Mouse (Mus musculus) frontal cortex, postnatal 36 days (tissue): Measurements from ENCODE around the gene Nav2.

Source experiments
- DNase-seq, 2 experiments: peaks; one replicate each; pipeline ENCODE4 v3.0.0; 2022; ENCODE audit warnings: low spot score in 2 of 2

Gene Nav2

GRCm38 (mm10) chr7:49480962-49481361 is 572.4 kb downstream of the Nav2 start:
- no peak for DNase-seq

- no peak for DNase-seq
Measured at GRCm38 (mm10) chr7:49484036-49484744, 575.7 kb downstream of the Nav2 start.

GRCm38 (mm10) chr7:49485292-49485847 is 576.9 kb downstream of the Nav2 start:
- no peak for DNase-seq

GRCm38 (mm10) chr7:49487347-49487746 is 578.8 kb downstream of the Nav2 start:
- no peak for DNase-seq

- no peak for DNase-seq
Measured at GRCm38 (mm10) chr7:49488493-49489087, 580.1 kb downstream of the Nav2 start.

- no peak for DNase-seq
Measured at GRCm38 (mm10) chr7:49490814-49491213, 582.3 kb downstream of the Nav2 start.

- no peak for DNase-seq
Measured at GRCm38 (mm10) chr7:49492622-49493021, 584.1 kb downstream of the Nav2 start.

GRCm38 (mm10) chr7:49493210-49493609 is 584.7 kb downstream of the Nav2 start:
- no peak for DNase-seq

- DNase-seq = peak; percentile 63 to 79
Measured at GRCm38 (mm10) chr7:49494654-49495053, 586.1 kb downstream of the Nav2 start.

- DNase-seq = no peak
Measured at GRCm38 (mm10) chr7:49496111-49496510, 587.6 kb downstream of the Nav2 start.

GRCm38 (mm10) chr7:49496766-49497425 is 588.4 kb downstream of the Nav2 start:
- DNase-seq = peak; percentile 53

GRCm38 (mm10) chr7:49497426-49497892 is 588.9 kb downstream of the Nav2 start:
- DNase-seq = no peak

- DNase-seq = no peak
Measured at GRCm38 (mm10) chr7:49499598-49499997, 591.1 kb downstream of the Nav2 start.

GRCm38 (mm10) chr7:49500916-49501315 is 592.4 kb downstream of the Nav2 start:
- DNase-seq = no peak

- DNase-seq = no peak
Measured at GRCm38 (mm10) chr7:49503419-49503818, 594.9 kb downstream of the Nav2 start.

GRCm38 (mm10) chr7:49503881-49504280 is 595.4 kb downstream of the Nav2 start:
- no peak for DNase-seq

- no peak for DNase-seq
Measured at GRCm38 (mm10) chr7:49504297-49504696, 595.8 kb downstream of the Nav2 start.

GRCm38 (mm10) chr7:49505024-49505423 is 596.5 kb downstream of the Nav2 start:
- no peak for DNase-seq

- DNase-seq = no peak
Measured at GRCm38 (mm10) chr7:49506085-49506820, 597.7 kb downstream of the Nav2 start.

- DNase-seq = no peak
Measured at GRCm38 (mm10) chr7:49507943-49508506, 599.5 kb downstream of the Nav2 start.

GRCm38 (mm10) chr7:49511820-49512453 is 603.4 kb downstream of the Nav2 start:
- DNase-seq = no peak
